Mouse (Mus musculus): ENCODE data around the gene Ppp6r1.
"Not testable (repeated sequence)": the region's sequence is repeated elsewhere in the genome, so short reads cannot be mapped to it uniquely, and the experiment has no call there.

Gene Ppp6r1

GRCm38 (mm10) chr7:4612956-4613355, 45.9 kb downstream of the Ppp6r1 start:
- no peak for DNase-seq (ENCODE audit: low spot score)

GRCm38 (mm10) chr7:4612386-4612785, 46.4 kb downstream of the Ppp6r1 start:
- DNase-seq (ENCODE audit: low spot score), result no peak

DNA sequence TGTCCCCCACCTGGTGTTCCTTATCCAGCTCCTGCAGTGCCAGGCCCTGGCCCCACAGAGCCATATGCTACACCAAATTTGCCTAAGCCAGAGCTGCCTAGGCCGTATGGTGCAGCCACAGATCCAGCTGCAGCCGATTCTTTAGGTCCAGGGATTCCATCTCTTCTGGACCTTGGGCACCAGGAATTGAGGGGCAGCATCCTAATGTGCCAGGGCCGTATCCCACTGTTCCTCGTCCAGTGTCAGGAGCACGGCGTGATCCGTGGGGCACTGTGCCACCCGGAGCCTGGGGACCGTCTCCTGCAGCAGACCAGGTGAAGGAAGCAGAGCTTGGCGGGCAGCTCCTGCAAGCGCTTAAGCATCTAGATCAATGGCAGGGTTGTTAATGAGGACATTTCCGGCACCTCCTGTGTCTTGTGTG, 46.9 kb downstream of the Ppp6r1 start:
- DNase-seq (ENCODE audit: low spot score), result no peak

- no peak for DNase-seq (ENCODE audit: low spot score)
These were observed 47.3 kb downstream of the Ppp6r1 start for GRCm38 (mm10) chr7:4611511-4611910.

- DNase-seq (ENCODE audit: low spot score), result no peak
These were observed 50.8 kb downstream of the Ppp6r1 start for GRCm38 (mm10) chr7:4608002-4608401.

GRCm38 (mm10) chr7:4603873-4604272, 54.9 kb downstream of the Ppp6r1 start, which contains the start of gene Ptprh:
Gene Ptprh, minus strand, starts transcription at chr7:4604041.
- no peak for DNase-seq (ENCODE audit: low spot score)

- no peak for DNase-seq (ENCODE audit: low spot score)
These were observed 55.9 kb downstream of the Ppp6r1 start for GRCm38 (mm10) chr7:4602969-4603368.

DNA sequence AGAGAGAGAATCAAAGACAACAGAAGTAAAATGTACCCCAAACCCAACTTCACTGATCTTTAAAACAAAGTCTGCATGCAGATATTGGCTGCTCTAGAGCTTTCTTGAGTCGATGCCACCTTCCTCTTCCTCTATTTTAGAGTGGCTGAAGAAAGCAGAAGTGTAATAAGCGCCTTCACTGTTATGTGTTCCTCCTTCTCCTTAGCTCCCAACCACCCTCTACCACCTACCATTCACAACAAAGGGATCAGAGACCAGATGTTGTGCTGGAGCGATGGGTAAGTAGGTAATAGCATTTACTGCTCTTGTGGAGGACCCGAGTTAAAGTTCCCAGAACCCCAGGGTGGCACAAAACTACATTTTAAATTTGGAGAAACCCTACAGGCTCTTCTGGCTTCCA, 61.8 kb downstream of the Ppp6r1 start:
- DNase-seq (ENCODE audit: low spot score), result not testable (repeated sequence)

Measured in ovary, postnatal 10 days (tissue).